ENCODE assay signal across 14 mouse cellular contexts in genomic region chr9:88030509-88031148, GRCm38 (mm10).
DNase-seq lines count a peak whose midpoint lies in the region; ATAC-seq and TF ChIP-seq lines count a peak whose summit lies in the region.
"Had no signal": no experiment of that assay in that cellular context is flagged by ENCODE, and none has a peak within 500 bp of the region (broad histone marks: within the 10 kb centered on the region; RNA-seq: fewer than 3 reads in every experiment).

No protein-coding gene starts in this region.

- no peaks in the 10 kb centered on the region for H3K36me3 ChIP-seq in hindbrain, postnatal 0 days (ENCODE audit: insufficient read depth, low read length)
- H3K36me3 ChIP-seq in hindbrain, embryonic 10.5 days: no peaks in the 10 kb centered on the region
- H3K36me3 ChIP-seq: heart, embryonic 12.5 days had no signal

- ATAC-seq in hindbrain, postnatal 0 days: no peak
- ATAC-seq: activated CD4-positive, CD25-positive, alpha-beta regulatory T cell, adult 4 months; intestine, embryonic 16.5 days had no signal

- WGBS in hindbrain, postnatal 0 days: 82% methylated on average over 6 of the region's 6 CpGs
- 89% methylated on average over 6 of the region's 6 CpGs for WGBS in hindbrain, embryonic 10.5 days

- H3K4me3 ChIP-seq in hindbrain, postnatal 0 days (ENCODE audit: low read length): no peak overlapping the region
- H3K4me3 ChIP-seq in hindbrain, embryonic 10.5 days: no peak overlapping the region
- H3K4me3 ChIP-seq: heart, embryonic 12.5 days had no signal

- DNase-seq in hindbrain, postnatal 0 days (ENCODE audit: low spot score): peak; percentile 3
- DNase-seq in hindbrain, embryonic 10.5 days (ENCODE audit: low spot score): no peak
- peak; percentile 7 to 8 for DNase-seq in right cerebral cortex, adult 2 months (ENCODE audit: low spot score in 2 of 2)
- DNase-seq in right cerebral cortex, postnatal 25 days: no peak
- peak; percentile 5 to 14 for DNase-seq in layer of hippocampus, postnatal 10 days (ENCODE audit: low spot score in 2 of 2)
- no peak for DNase-seq in spleen, postnatal 14 days (ENCODE audit: low spot score in 2 of 2)
- no peak for DNase-seq in heart, adult 18-20 months
- DNase-seq: adrenal gland, postnatal 36 days; cerebellum, adult 18-20 months; gastrocnemius, postnatal 36 days; lung, embryonic 14.5 days had no signal

- no peaks in the 10 kb centered on the region for H3K4me1 ChIP-seq in hindbrain, postnatal 0 days (ENCODE audit: insufficient read depth, low read length)
- H3K4me1 ChIP-seq in hindbrain, embryonic 10.5 days (replicated peaks): no peaks in the 10 kb centered on the region
- H3K4me1 ChIP-seq: heart, embryonic 12.5 days had no signal

- no peaks in the 10 kb centered on the region for H3K27me3 ChIP-seq in hindbrain, postnatal 0 days (ENCODE audit: insufficient read depth, low read length)
- H3K27me3 ChIP-seq in hindbrain, embryonic 10.5 days (ENCODE audit: insufficient read depth, poor library complexity, severe bottlenecking): no peaks in the 10 kb centered on the region
- H3K27me3 ChIP-seq: heart, embryonic 12.5 days had no signal

- H3K9me3 ChIP-seq in hindbrain, postnatal 0 days (ENCODE audit: low read length): no peaks in the 10 kb centered on the region
- H3K9me3 ChIP-seq in hindbrain, embryonic 10.5 days: no peaks in the 10 kb centered on the region
- H3K9me3 ChIP-seq: heart, embryonic 12.5 days had no signal

- no peak for TF ChIP-seq CTCF in hindbrain, postnatal 0 days (IDR thresholded peaks at IDR 0.05; ENCODE audit: low read depth)

- H3K9ac ChIP-seq in hindbrain, postnatal 0 days (replicated peaks; ENCODE audit: low read length): no peak overlapping the region
- H3K9ac ChIP-seq: heart, embryonic 12.5 days; lung, embryonic 14.5 days had no signal

- H3K27ac ChIP-seq in hindbrain, postnatal 0 days: no peak overlapping the region
- no peak overlapping the region for H3K27ac ChIP-seq in hindbrain, embryonic 10.5 days

- H3K4me2 ChIP-seq in hindbrain, postnatal 0 days (ENCODE audit: low read depth, low read length): no peak overlapping the region
- H3K4me2 ChIP-seq: heart, embryonic 12.5 days; lung, embryonic 14.5 days had no signal

Comparison
In these comparisons a context has a peak if more than half of its experiments do, and no peak if none do; other contexts are left out.
1. DNase-seq: peak in hindbrain, postnatal 0 days (single experiment), right cerebral cortex, adult 2 months (2 of 2) and layer of hippocampus, postnatal 10 days (2 of 2); none in hindbrain, embryonic 10.5 days (single experiment), right cerebral cortex, postnatal 25 days (single experiment), spleen, postnatal 14 days (0 of 2) and heart, adult 18-20 months (0 of 2).